Mouse (Mus musculus) bone marrow macrophage, adult 2 months (primary cell): ENCODE data around the gene Thap7. TPM values are rescaled to one million over a fixed set of nuclear protein-coding genes. Genes with fewer than 3 reads are reported as not detected.

Experiments used
- H3K27ac ChIP-seq: 2 replicates; pipeline ENCODE4 v1.5.1; 2012; ENCODE audit warnings: low read depth, low read length; ENCODE audit not compliant: insufficient read depth
- H3K4me1 ChIP-seq: 2 replicates; pipeline ENCODE4 v1.6.1; 2012; ENCODE audit warnings: low read length; ENCODE audit not compliant: control insufficient read depth, insufficient read depth
- H3K4me3 ChIP-seq: 2 replicates; pipeline ENCODE4 v1.5.1; 2012; ENCODE audit warnings: mild to moderate bottlenecking, low read length, moderate library complexity; ENCODE audit not compliant: insufficient read depth
- CTCF ChIP-seq: IDR thresholded peaks from 2 replicates; pipeline ENCODE4 v1.5.1; 2012; ENCODE audit warnings: low read depth, mild to moderate bottlenecking, low read length, moderate library complexity
- POLR2A ChIP-seq: IDR thresholded peaks from 2 replicates; pipeline ENCODE4 v1.6.1; 2012; ENCODE audit warnings: mild to moderate bottlenecking, low read depth, low read length, borderline replicate concordance
- polyA plus RNA-seq: library from polyadenylated mRNA; stranded (reverse); fragments of >200 nt; gene quantifications from 2 replicates; pipeline ENCODE4 v1.2.4, GENCODE M21; 2012; ENCODE audit not compliant: missing spikeins, insufficient read depth, insufficient read length

The Thap7 gene
- polyA plus RNA-seq, 1 experiment, result 25.5 TPM

- H3K4me1 ChIP-seq, result peaks cover 9% of the 10 kb centered on the region
- no peak overlapping the region for H3K4me3 ChIP-seq
- no peak overlapping the region for H3K27ac ChIP-seq
- TF ChIP-seq CTCF (no peak), POLR2A (no peak)
These were observed 38.9 kb downstream of the Thap7 start for GRCm38 (mm10) chr16:17491896-17492561.

- TF ChIP-seq POLR2A (no peak), CTCF (no peak)
- no peak overlapping the region for H3K4me3 ChIP-seq
- peaks cover 9% of the 10 kb centered on the region for H3K4me1 ChIP-seq
- H3K27ac ChIP-seq, result no peak overlapping the region
These were observed 39.8 kb downstream of the Thap7 start for GRCm38 (mm10) chr16:17491154-17491553.

- Histone ChIP-seq H3K4me3 (peak within 1 kb of the TSS; percentile 37), H3K27ac (no peak within 1 kb of the TSS), H3K4me1 (peaks cover 9% of the 10 kb centered on the region)
- no peak for TF ChIP-seq POLR2A
- no peak for TF ChIP-seq CTCF
These were observed 41.3 kb downstream of the Thap7 start, which contains the start of gene Aifm3 for GRCm38 (mm10) chr16:17489469-17490111. TSS of gene Aifm3 (plus strand) at chr16:17489611.

- H3K27ac ChIP-seq, result no peak overlapping the region
- no peak for TF ChIP-seq CTCF
- no peak for TF ChIP-seq POLR2A
- no peak overlapping the region for H3K4me3 ChIP-seq
These were observed 42.2 kb downstream of the Thap7 start for GRCm38 (mm10) chr16:17488478-17489468.

GRCm38 (mm10) chr16:17486505-17486904 lies 44.4 kb downstream of the Thap7 start:
- H3K4me3 ChIP-seq, result no peak overlapping the region
- H3K27ac ChIP-seq, result no peak overlapping the region
- TF ChIP-seq POLR2A (no peak), CTCF (no peak)
- H3K4me1 ChIP-seq, result peaks cover 3% of the 10 kb centered on the region; the same call in 1 of the 2 replicates

More at GRCm38 (mm10) chr16:17488478-17489468, 42.2 kb downstream of the Thap7 start:
- H3K4me1 ChIP-seq, result peaks cover 9% of the 10 kb centered on the region

- no peak overlapping the region for H3K27ac ChIP-seq
- H3K4me1 ChIP-seq, result peaks cover 16% of the 10 kb centered on the region
- TF ChIP-seq CTCF (no peak), POLR2A (no peak)
- no peak overlapping the region for H3K4me3 ChIP-seq
These were observed 49.5 kb downstream of the Thap7 start for GRCm38 (mm10) chr16:17481465-17481864.

GRCm38 (mm10) chr16:17478331-17478943 lies 52.5 kb downstream of the Thap7 start:
- TF ChIP-seq CTCF (no peak), POLR2A (no peak)
- Histone ChIP-seq H3K4me3 (no peak overlapping the region), H3K4me1 (peaks cover 16% of the 10 kb centered on the region), H3K27ac (no peak overlapping the region)

Other genes with a start within 250 kb of the Thap7 start
- gene Serpind1, start 199.8 kb downstream of the Thap7 start, polyA plus RNA-seq, result not detected in 2 replicates
- 31.9 and 35.3 TPM in 2 replicates for gene Snap29, start 125.2 kb downstream of the Thap7 start, polyA plus RNA-seq
- gene Pi4ka, start 124.8 kb downstream of the Thap7 start, polyA plus RNA-seq, result 37.1 and 38.0 TPM in 2 replicates
- gene Crkl, start 79.1 kb downstream of the Thap7 start, polyA plus RNA-seq, result 26.2 and 27.4 TPM in 2 replicates
- not detected in 2 replicates for gene Aifm3, start 41.5 kb downstream of the Thap7 start, polyA plus RNA-seq
- 53.4 and 57.0 TPM in 2 replicates for gene Lztr1, start 22.4 kb downstream of the Thap7 start, polyA plus RNA-seq
- gene Lrrc74b, start 30.1 kb upstream of the Thap7 start, polyA plus RNA-seq, result not detected in 2 replicates
- gene P2rx6, start 30.7 kb upstream of the Thap7 start, polyA plus RNA-seq, result not detected in 2 replicates
- 2.2 and 2.4 TPM in 2 replicates for gene Slc7a4, start 52.1 kb upstream of the Thap7 start, polyA plus RNA-seq
- gene Smpd4, start 88.2 kb upstream of the Thap7 start, polyA plus RNA-seq, result 19.5 and 22.6 TPM in 2 replicates
- gene Ccdc74a, start 115.3 kb upstream of the Thap7 start, polyA plus RNA-seq, result not detected in 2 replicates
- gene Med15, start 201.8 kb upstream of the Thap7 start, polyA plus RNA-seq, result 82.4 and 105 TPM in 2 replicates
- gene Klhl22, start 228.5 kb upstream of the Thap7 start, polyA plus RNA-seq, result 9.3 and 12.4 TPM in 2 replicates